Mouse (Mus musculus) heart, adult 8-10 months (tissue): ENCODE results near the gene Prok1. TPM values are rescaled to one million over a fixed set of nuclear protein-coding genes. Genes with fewer than 3 reads are reported as not detected.
A peak's percentile ranks its signal among the peaks of the same experiment; 100 is the strongest.

Experiments
- DNase-seq: peaks from one replicate; pipeline ENCODE4 v3.0.0; 2022; ENCODE audit warnings: low spot score
- total RNA-seq, 4 experiments: library from RNA; stranded (reverse); gene quantifications; 2 replicates each; pipeline ENCODE4 v1.2.4; 2022

Prok1 gene
- total RNA-seq, 4 experiments from 2014 or later, result not detected

GRCm38 (mm10) chr3:107238051-107238450 lies 1.5 kb downstream of the Prok1 start:
- DNase-seq, result no peak

DNA sequence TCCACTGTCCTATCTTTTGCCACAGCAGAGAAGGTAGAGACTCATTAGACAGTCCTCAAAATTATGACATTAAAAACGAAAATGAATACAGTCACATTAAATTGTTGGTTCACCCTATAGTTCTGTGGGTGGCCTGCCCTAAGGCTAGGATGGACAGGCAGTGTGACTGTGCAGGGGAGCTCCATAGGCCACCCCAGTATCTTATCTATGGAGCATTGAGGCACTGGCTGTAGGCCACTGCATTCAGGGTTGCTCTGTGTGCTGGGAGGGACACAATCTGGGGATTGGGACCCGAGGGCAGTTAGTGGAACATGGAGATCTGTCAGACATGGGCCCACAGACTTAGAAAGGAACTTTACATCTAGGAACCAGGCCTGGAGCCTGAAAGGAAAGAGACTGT lies 5.6 kb downstream of the Prok1 start:
- DNase-seq, result no peak

- DNase-seq, result peak; percentile 87
Measured at GRCm38 (mm10) chr3:107233351-107233813, 6.1 kb downstream of the Prok1 start.

DNA sequence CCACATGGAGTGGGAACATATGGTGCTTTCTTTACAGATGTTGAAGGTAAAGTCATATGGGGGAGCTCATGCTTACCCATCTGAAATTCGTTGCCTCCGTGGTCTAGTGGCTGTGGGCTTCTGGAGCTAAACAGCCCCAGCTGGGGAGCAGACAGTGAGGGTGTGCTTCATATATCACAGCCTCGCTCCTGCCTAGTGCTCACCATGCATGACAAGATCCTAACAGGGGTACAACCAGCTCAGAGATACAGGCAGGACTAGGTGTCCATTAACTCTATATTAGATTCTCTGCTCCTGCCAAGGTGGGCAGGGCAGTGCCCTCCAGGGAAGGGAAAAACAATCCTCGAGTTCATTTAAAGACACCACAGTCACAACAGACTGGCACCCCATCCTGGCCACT lies 8.3 kb downstream of the Prok1 start:
- DNase-seq, result no peak

GRCm38 (mm10) chr3:107230527-107230926 lies 9.0 kb downstream of the Prok1 start, which contains the start of gene A630076J17Rik:
Gene A630076J17Rik, plus strand, starts transcription at chr3:107230614.
- no peak for DNase-seq

DNA sequence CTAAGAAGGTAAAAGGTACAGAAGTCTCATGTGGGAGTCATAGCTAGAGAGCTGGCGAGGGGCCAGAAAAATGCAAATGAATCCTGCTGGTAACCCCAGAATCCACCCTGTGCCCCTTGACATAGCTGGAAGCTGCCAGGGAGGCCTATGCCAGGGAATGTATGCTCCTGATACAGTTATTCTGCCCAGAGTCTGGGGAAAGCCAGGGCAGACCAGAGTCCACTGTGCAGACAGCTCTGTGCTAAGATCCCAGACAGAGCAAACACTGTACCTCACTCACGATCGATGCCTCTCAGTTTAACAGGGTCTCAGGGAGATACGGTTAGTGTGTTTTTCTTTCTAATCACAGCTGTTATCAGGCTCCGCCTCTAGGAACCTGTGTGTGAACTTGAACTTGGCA lies 9.7 kb downstream of the Prok1 start:
- DNase-seq, result no peak

DNA sequence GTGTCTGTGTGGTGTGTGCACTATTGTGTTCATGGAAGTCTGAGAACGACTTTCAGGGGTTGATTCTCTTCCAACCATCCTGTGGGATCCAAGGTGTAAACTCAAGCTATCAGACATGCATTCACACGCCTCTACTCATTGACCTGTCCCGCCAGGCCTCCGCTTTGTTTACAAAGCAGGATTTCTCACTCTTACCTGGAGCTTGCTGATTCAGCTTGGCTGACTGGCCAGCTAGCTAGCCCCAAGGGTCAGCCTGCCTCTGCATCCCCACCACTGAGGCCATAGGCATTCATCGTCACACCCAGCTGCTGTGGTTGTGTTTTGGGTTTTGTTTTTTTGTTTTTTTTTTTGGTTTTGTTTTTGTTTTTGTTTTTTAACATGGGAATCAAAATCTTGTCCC lies 10.3 kb downstream of the Prok1 start:
- DNase-seq, result no peak

DNA sequence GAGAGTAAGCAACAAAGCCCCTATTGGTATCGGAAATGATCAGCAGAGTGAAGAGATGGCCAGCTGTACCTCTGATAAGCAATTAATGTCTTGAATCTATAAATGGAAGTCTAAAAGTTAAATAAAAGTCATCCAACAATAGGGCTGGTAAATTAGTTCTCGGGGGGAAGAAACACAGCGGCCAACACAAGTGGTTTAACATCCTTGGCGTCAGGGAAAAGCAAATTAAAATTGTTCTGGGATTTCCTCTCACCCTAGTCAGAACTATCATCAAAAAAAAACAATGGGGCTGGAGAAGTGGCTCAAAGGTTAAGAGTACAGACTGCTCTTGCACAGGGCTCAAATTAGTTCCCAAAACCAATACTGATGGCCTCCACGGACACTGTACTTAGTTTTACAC lies 13.7 kb downstream of the Prok1 start:
- DNase-seq, result peak; percentile 38

GRCm38 (mm10) chr3:107223230-107223629 lies 16.3 kb downstream of the Prok1 start:
- DNase-seq, result no peak

- no peak for DNase-seq
Measured at GRCm38 (mm10) chr3:107221608-107222007, 17.9 kb downstream of the Prok1 start, which contains the start of gene Cym. Gene Cym, minus strand, starts transcription at chr3:107221732.

- DNase-seq, result no peak
Measured at GRCm38 (mm10) chr3:107218572-107218971, 20.9 kb downstream of the Prok1 start.

- no peak for DNase-seq
Measured at GRCm38 (mm10) chr3:107217101-107217480, 22.4 kb downstream of the Prok1 start.

DNA sequence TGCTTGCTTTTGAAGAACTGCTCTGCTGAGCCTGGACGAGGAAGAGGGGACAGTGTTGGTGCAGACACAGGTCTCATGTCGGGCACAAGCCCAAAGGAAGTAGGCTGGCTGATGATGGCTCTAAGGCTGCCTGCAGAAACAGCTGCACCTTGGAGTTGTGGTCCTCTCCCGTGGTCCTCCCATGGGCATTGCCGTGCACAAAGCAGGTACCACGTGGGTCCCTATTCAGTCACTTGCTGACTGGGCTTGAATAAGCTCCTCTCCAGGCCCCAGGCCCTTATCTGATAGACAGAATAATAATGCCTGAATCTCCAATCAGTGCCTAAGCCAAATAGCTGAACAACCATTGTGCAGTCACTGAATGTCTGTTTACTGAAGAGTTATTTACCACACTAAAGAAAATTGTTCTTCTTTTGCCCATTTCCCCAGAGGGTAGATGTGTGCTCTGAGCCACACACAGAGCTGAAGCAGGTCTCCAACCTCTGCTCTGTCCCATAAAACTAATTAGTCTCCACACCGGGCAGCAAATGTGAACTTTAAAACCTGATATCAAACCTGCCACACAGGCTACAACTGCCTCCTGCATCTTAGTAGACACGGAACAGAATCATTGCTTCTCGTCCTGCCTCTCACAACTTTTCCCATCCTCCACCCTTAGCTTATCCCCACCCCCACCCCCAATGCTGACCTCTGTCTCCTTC lies 23.0 kb downstream of the Prok1 start:
- no peak for DNase-seq

- DNase-seq, result no peak
Measured at GRCm38 (mm10) chr3:107214606-107215005, 24.9 kb downstream of the Prok1 start.

DNA sequence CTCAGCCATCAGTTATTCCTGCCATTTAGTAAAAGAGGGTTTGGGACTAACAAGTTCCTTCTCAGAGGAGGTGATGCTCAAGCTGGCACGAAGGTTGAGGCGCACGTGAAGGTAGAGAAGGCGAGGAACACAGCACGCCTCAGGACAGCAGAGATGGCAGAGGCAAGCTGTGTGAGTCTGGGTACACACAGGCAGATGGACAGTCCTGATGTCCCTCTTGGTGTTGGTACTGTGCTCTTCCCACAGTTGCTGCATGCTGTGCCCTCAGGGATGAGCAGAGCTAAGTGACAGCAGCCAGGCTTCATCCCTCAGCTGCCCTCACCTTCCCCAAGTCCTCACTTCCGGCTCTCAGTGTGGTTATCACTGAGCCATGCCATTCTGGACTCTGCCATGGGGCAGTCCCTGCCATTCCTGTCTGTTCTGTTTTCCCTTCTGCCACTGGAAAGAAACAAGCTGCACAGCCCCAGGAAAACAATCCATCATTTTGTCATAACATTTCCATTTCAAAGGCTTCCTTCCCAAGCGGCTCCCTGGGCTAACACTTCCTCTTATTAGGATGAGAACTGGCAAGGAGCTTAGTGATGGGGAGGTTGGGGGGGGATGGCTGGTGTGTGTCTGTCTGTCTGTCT lies 31.8 kb downstream of the Prok1 start:
- DNase-seq, result no peak

GRCm38 (mm10) chr3:107206490-107207150 lies 32.9 kb downstream of the Prok1 start:
- DNase-seq, result no peak

- peak; percentile 79 for DNase-seq
Measured at GRCm38 (mm10) chr3:107205994-107206393, 33.5 kb downstream of the Prok1 start.

- DNase-seq, result no peak
Measured at GRCm38 (mm10) chr3:107205170-107205569, 34.3 kb downstream of the Prok1 start.

GRCm38 (mm10) chr3:107204413-107204812 lies 35.1 kb downstream of the Prok1 start:
- DNase-seq, result no peak

DNA sequence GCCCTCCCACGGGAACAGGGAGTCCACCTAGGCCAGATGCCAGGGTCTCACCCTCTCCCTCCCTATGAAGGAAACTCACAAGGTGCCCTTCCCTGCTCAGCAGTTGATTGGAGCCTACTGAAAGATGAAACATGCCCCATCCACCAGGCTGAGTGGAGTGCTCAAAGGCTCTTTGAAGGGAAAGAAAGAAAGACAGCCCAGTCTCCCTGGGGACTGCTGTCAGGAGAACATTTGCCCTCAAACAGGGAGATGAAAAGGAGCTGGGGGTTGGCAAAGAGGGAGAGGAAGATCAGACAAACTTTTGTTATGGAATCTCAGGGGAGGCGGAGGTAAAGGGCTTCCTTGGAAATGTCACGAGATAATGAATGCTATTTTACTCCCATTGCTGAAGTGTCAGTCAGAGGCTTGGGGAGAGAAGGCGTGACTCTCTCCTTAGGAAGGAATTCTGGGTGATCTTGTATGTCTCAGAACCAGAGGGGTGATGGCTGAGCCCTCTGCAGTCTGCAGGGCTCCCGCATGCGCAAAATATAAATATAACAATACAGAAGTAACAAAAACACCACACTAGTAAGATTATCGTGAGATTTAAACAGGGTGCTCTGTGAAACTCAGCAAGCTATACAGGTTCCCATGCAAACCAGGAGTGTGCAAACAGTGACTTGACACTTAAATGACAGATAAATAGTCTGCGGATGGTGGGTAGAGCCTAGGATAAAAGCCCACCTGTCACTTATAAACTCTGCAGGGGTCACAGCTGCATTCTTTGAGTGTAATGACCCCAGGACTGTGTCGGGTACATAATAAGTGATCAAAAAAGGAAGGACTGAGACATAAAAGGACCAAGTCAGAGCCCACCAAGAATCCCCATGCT lies 38.0 kb downstream of the Prok1 start:
- no peak for DNase-seq

GRCm38 (mm10) chr3:107188226-107188899 lies 51.1 kb downstream of the Prok1 start:
- DNase-seq, result peak; percentile 16
